Mouse (Mus musculus) limb, embryonic 14.5 days (tissue): Measurements from ENCODE around the gene Lhfpl5. TPM values are rescaled to one million over a fixed set of nuclear protein-coding genes. Genes with fewer than 3 reads are reported as not detected.
A peak's percentile ranks its signal among the peaks of the same experiment; 100 is the strongest.

Experiments used
- ATAC-seq: fragments of 200-750 bp; cut with Nextera tagmentation; 2 replicates; pipeline ENCODE4 v1.8.0; 2017; ENCODE audit warnings: low read depth, moderate number of reproducible peaks, moderate TSS enrichment; ENCODE audit not compliant: low FRiP score
- DNase-seq: peaks from one replicate; pipeline ENCODE4 v3.0.0-alpha.2; 2015; ENCODE audit warnings: low spot score
- H3K27ac ChIP-seq: fragments of 300-500 bp; sonication (generic); replicated peaks from 2 replicates; pipeline ENCODE4 v1.5.1; 2014; ENCODE audit warnings: low read depth, mild to moderate bottlenecking, low read length, moderate library complexity, mixed read lengths
- H3K27me3 ChIP-seq: fragments of 300-500 bp; sonication (generic); 2 replicates; pipeline ENCODE4 v1.6.1; 2014; ENCODE audit warnings: low read length, mixed read lengths; ENCODE audit not compliant: control insufficient read depth, insufficient read depth
- H3K36me3 ChIP-seq: fragments of 300-500 bp; sonication (generic); 2 replicates; pipeline ENCODE4 v1.6.1; 2014; ENCODE audit warnings: mild to moderate bottlenecking, low read length, moderate library complexity, mixed read lengths; ENCODE audit not compliant: control insufficient read depth, insufficient read depth
- H3K4me1 ChIP-seq: fragments of 300-500 bp; sonication (generic); 2 replicates; pipeline ENCODE4 v1.6.1; 2014; ENCODE audit warnings: antibody characterized with exemption, low read length, mixed read lengths; ENCODE audit not compliant: control insufficient read depth, insufficient read depth
- H3K4me2 ChIP-seq: fragments of 300-500 bp; sonication (generic); replicated peaks from 2 replicates; pipeline ENCODE4 v1.6.1; 2014; ENCODE audit warnings: low read depth, mild to moderate bottlenecking, low read length, moderate library complexity; ENCODE audit not compliant: severe bottlenecking
- H3K4me3 ChIP-seq: fragments of 300-500 bp; sonication (generic); replicated peaks from 2 replicates; pipeline ENCODE4 v1.5.1; 2014; ENCODE audit warnings: low read length
- H3K9ac ChIP-seq: fragments of 300-500 bp; sonication (generic); 2 replicates; pipeline ENCODE4 v1.6.1; 2014; ENCODE audit warnings: mild to moderate bottlenecking, low read depth, low read length, moderate library complexity; ENCODE audit not compliant: severe bottlenecking
- H3K9me3 ChIP-seq: fragments of 300-500 bp; sonication (generic); 2 replicates; pipeline ENCODE4 v1.6.1; 2016; ENCODE audit warnings: low read length; ENCODE audit not compliant: control insufficient read depth
- POLR2A ChIP-seq: fragments of 200-500 bp; IDR thresholded peaks from 2 replicates; pipeline ENCODE4 v1.8.0; 2012; ENCODE audit warnings: inconsistent platforms, mild to moderate bottlenecking, moderate library complexity, borderline replicate concordance; ENCODE audit not compliant: insufficient read depth, insufficient read length; ENCODE audit errors: extremely low read depth
- WGBS: fragments of 180-500 bp; shearing (Covaris S2); extraction: QIAGEN DNeasy Blood & Tissue Kit; methylation state at CpG from one replicate; pipeline ENCODE4 v1.1.7; 2014; 5-methylcytosine and 5-hydroxymethylcytosine counted together
- polyA plus RNA-seq, 2 experiments: library from polyadenylated mRNA; depleted of rRNA in 1 of 2; stranded (reverse) in 1 of 2; unstranded in 1 of 2; fragments of >200 nt; fragmentation: Nextera tagmentation in 1 of 2; extraction: Ambion mirVana in 1 of 2; gene quantifications; 2 replicates each; pipeline versions ENCODE4 v1.2.1 to v1.2.3; 2012 to 2014

Gene Lhfpl5
- polyA plus RNA-seq, 2 experiments: 0.05 to 0.17 TPM

DNA sequence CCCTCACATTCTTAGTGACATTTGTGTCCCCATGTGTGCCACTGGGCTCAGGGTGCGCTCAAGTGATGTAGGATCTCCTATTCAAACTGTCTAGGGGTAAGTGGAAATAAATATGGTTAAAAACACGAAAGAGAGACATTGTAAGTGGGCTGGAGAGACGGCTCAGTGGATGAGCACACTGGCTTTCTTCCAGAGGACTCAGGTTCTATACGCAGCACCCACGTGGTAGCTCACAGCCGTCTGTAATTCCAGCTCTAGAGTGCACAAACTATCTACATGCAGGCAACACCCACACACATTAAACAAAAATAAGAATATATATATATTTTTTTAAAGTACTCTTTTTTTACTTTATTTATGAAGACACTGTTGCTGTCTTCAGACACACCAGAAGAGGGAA is 2.5 kb upstream of the Lhfpl5 start:
- Histone ChIP-seq H3K4me1 (peaks cover 9% of the 10 kb centered on the region; the same call in 1 of the 2 replicates), H3K27ac (no peak overlapping the region), H3K9me3 (no peaks in the 10 kb centered on the region), H3K4me3 (no peak overlapping the region), H3K36me3 (no peaks in the 10 kb centered on the region), H3K9ac (no peak overlapping the region), H3K27me3 (no peaks in the 10 kb centered on the region), H3K4me2 (no peak overlapping the region)
- 84% methylated on average over 6 of the region's 6 CpGs for WGBS
- ATAC-seq: no peak
- DNase-seq: no peak
- no peak for TF ChIP-seq POLR2A

DNA sequence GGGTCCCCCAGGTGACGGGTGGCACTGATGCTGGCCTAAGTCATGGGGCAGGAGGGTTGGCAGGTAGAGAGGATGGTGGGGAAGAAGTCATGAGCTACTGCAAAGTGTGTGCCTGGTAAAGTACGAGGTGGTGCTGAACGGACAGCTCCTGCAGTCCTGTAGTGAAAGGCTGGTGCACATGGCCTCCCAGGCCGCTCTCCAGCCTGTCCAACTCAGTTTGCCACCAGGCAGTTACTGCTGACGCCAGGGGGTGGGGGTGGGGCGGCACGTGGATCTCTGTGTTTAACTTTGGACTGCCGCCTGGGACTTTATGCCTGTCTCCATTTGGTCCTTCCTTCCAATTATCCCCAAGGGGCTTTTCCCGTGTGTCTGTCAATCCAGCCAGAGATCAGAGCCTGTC is 5.0 kb downstream of the Lhfpl5 start:
- no peak overlapping the region for H3K27ac ChIP-seq
- no peak for TF ChIP-seq POLR2A
- no peak overlapping the region for H3K4me3 ChIP-seq
- H3K4me2 ChIP-seq: no peak overlapping the region
- no peaks in the 10 kb centered on the region for H3K27me3 ChIP-seq
- H3K9me3 ChIP-seq: no peaks in the 10 kb centered on the region
- 0 out of 2 replicates have a peak, but pooled peaks have one; percentile 48 for ATAC-seq
- WGBS: 5% methylated on average over 9 of the region's 9 CpGs
- no peaks in the 10 kb centered on the region for H3K36me3 ChIP-seq
- H3K9ac ChIP-seq: no peak overlapping the region
- peak; percentile 87 for DNase-seq
- peaks cover 6% of the 10 kb centered on the region; the same call in 1 of the 2 replicates for H3K4me1 ChIP-seq

DNA sequence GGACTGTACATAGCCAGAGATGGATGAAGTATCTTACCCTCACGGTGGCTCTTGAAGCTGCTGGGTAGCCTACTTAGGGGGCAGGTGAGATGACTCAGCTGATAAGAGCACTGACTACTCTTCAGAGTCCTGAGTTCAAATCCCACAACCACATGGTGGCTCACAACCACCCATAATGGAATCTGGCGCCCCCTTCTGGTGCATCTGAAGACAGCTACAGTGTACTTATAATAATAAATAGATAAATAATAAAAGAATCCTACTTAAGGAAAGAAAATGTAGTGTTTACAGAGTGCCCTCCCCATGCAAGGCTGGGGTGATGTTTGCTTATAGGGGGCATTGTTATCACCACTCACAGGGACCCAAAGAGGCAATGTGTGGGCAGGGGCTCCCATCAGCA is 5.6 kb downstream of the Lhfpl5 start:
- no peak for ATAC-seq
- 58% methylated on average over 2 of the region's 2 CpGs for WGBS

DNA sequence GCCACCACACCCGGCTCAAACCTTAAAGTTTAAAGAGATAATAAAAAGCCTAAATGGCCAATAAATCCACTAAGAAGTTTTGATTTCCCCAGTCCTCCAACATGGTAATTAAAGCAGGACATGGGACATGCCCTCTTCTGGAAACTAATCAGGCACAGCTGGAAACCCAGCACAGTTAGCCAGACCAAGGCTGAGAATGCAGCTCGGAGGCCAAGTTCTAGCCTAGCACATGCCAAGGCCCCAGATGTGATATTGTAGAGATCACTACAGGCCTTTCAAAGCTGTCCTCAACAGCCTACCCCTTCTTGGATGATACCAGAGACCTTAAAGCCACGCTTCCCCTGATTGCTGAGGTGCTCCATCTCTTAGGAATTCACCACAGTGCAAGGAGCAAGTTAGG is 11.1 kb downstream of the Lhfpl5 start:
- ATAC-seq: no peak
- no peak overlapping the region for H3K27ac ChIP-seq
- no peak overlapping the region for H3K4me3 ChIP-seq
- H3K9me3 ChIP-seq: no peaks in the 10 kb centered on the region
- no peak overlapping the region for H3K4me2 ChIP-seq
- H3K27me3 ChIP-seq: no peaks in the 10 kb centered on the region
- no peak overlapping the region for H3K9ac ChIP-seq
- 42% methylated on average over 3 of the region's 3 CpGs for WGBS
- no peak for TF ChIP-seq POLR2A
- H3K36me3 ChIP-seq: peaks cover 37% of the 10 kb centered on the region
- DNase-seq: no peak
- no peaks in the 10 kb centered on the region for H3K4me1 ChIP-seq

More for the DNA sequence above, 5.6 kb downstream of the Lhfpl5 start:
- DNase-seq: no peak
- Histone ChIP-seq H3K4me3 (no peak overlapping the region), H3K9ac (no peak overlapping the region), H3K27me3 (no peaks in the 10 kb centered on the region), H3K4me1 (no peaks in the 10 kb centered on the region), H3K27ac (no peak overlapping the region), H3K4me2 (no peak overlapping the region), H3K9me3 (no peaks in the 10 kb centered on the region), H3K36me3 (no peaks in the 10 kb centered on the region)
- no peak for TF ChIP-seq POLR2A

DNA sequence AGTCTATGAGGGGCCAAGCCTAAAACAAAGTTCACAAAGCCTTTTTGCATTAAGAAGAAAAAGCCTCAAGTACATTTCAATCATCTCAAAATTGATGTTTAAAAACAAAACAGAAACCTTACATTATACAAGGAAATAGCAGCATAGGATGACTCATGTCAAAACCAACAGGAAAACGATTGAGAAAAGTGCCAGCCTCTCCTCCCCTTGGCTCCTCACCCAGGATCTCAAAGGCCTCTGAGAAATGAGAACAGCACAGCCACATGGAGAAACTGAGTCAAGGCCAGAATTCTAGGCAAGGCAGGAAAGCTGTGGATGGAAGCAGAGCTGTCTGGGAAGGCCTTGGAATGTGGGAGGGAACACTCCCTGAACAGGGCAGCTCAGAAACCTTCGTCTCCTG is 13.2 kb downstream of the Lhfpl5 start:
- no peak overlapping the region for H3K4me2 ChIP-seq
- H3K27ac ChIP-seq: no peak overlapping the region
- no peak overlapping the region for H3K4me3 ChIP-seq
- no peak for ATAC-seq
- no peaks in the 10 kb centered on the region for H3K9me3 ChIP-seq
- TF ChIP-seq POLR2A: no peak
- DNase-seq: no peak
- H3K4me1 ChIP-seq: no peaks in the 10 kb centered on the region
- no peak overlapping the region for H3K9ac ChIP-seq
- no peaks in the 10 kb centered on the region for H3K27me3 ChIP-seq
- H3K36me3 ChIP-seq: peaks cover 58% of the 10 kb centered on the region
- 85% methylated on average over 2 of the region's 2 CpGs for WGBS

DNA sequence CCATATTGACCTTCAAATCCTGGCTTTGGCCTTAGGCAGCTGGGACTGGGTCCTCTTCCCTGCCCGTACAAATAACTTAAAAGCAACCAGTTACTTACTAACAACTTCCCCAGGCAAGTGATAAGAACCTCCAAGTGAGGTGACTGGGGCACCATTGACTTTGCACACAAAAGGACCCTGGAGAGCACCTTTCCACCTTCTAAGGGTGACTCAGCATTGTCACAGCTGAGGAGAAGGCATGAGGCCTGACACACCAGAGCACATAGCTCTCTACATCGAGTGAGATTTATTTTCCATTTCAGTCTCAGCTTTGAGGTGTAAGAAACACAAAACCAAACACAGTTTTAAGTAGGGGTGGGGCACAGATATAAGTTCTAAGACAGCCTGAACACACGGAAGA is 15.2 kb downstream of the Lhfpl5 start:
- Histone ChIP-seq H3K9ac (no peak overlapping the region), H3K27me3 (no peaks in the 10 kb centered on the region), H3K4me2 (no peak overlapping the region), H3K36me3 (peaks cover 72% of the 10 kb centered on the region), H3K4me3 (no peak overlapping the region), H3K27ac (no peak overlapping the region), H3K4me1 (no peaks in the 10 kb centered on the region), H3K9me3 (no peaks in the 10 kb centered on the region)
- 90% methylated on average over 3 of the region's 3 CpGs for WGBS
- no peak for DNase-seq
- ATAC-seq: no peak
- no peak for TF ChIP-seq POLR2A
